Mouse (Mus musculus) CH12.LX (cell line): ENCODE measurements around the gene Rps16. TPM values are rescaled to one million over a fixed set of nuclear protein-coding genes. Genes with fewer than 3 reads are reported as not detected.

Experiments used
- DNase-seq: peaks from one replicate; pipeline ENCODE4 v3.0.0-alpha.2; 2013; ENCODE audit errors: extremely low read depth
- H3K27ac ChIP-seq: 2 replicates; pipeline ENCODE4 v1.5.1; 2012; ENCODE audit warnings: low read depth, mild to moderate bottlenecking, control low read depth, moderate library complexity; ENCODE audit not compliant: insufficient read depth
- H3K27me3 ChIP-seq: replicated peaks from 2 replicates; pipeline ENCODE3; 2012; ENCODE audit warnings: inconsistent platforms
- H3K36me3 ChIP-seq, 2 experiments: replicated peaks in 1 of 2; 2 replicates each; pipeline versions ENCODE3 to v1.6.1; 2012; ENCODE audit warnings: inconsistent platforms in 1 of 2, low read length in 1 of 2, mild to moderate bottlenecking in 1 of 2, mixed read lengths in 1 of 2, moderate library complexity in 1 of 2; ENCODE audit not compliant: control insufficient read depth in 1 of 2, insufficient read depth in 1 of 2
- H3K4me1 ChIP-seq, 2 experiments: 2 replicates each; pipeline ENCODE4 v1.6.1; 2012; ENCODE audit warnings: inconsistent platforms in 1 of 2, moderate library complexity in 1 of 2; ENCODE audit not compliant: insufficient read depth in 2 of 2, control insufficient read depth in 1 of 2
- H3K4me2 ChIP-seq: 2 replicates; pipeline ENCODE4 v1.6.1; 2012; ENCODE audit warnings: low read depth, mild to moderate bottlenecking, control low read depth; ENCODE audit not compliant: poor library complexity, insufficient read depth, severe bottlenecking
- H3K4me3 ChIP-seq, 3 experiments: fragments of 150-350 bp in 1 of 3; sonication (generic) in 1 of 3; replicated peaks in 1 of 3; 2 replicates each; pipeline versions ENCODE3 to v1.5.1; 2011 to 2012; ENCODE audit warnings: low read depth in 2 of 3, low read length in 2 of 3, mild to moderate bottlenecking in 2 of 3, moderate library complexity in 2 of 3, control low read depth in 1 of 3, improper control_type of control experiment in 1 of 3, inconsistent platforms in 1 of 3, mixed read lengths in 1 of 3; ENCODE audit not compliant: poor library complexity in 1 of 3
- H3K79me2 ChIP-seq: replicated peaks from 2 replicates; pipeline ENCODE4 v1.6.1; 2012; ENCODE audit warnings: mild to moderate bottlenecking, moderate library complexity; ENCODE audit not compliant: control insufficient read depth, poor library complexity, insufficient read depth, severe bottlenecking; ENCODE audit errors: extremely low read depth
- H3K9ac ChIP-seq: 2 replicates; pipeline ENCODE4 v1.6.1; 2012; ENCODE audit warnings: low read depth, mild to moderate bottlenecking, control low read depth, moderate library complexity; ENCODE audit not compliant: insufficient read depth
- H3K9me3 ChIP-seq: replicated peaks from 2 replicates; pipeline ENCODE3; 2012; ENCODE audit warnings: low read length, inconsistent platforms, mixed read lengths
- BHLHE40 ChIP-seq: IDR thresholded peaks from 2 replicates; pipeline ENCODE4 v1.6.1; 2011; ENCODE audit warnings: mild to moderate bottlenecking, low read depth, low read length, improper control_type of control experiment
- CHD1 ChIP-seq: IDR thresholded peaks from 2 replicates; pipeline ENCODE4 v1.6.1; 2012; ENCODE audit warnings: low read depth, low read length, improper control_type of control experiment, inconsistent platforms
- CTCF ChIP-seq, 2 experiments: IDR thresholded peaks in 1 of 2; conservative IDR thresholded peaks in 1 of 2; 2 replicates each; pipeline ENCODE4 v1.5.1; 2011 to 2012; ENCODE audit warnings: low read depth in 2 of 2, low read length in 2 of 2, improper control_type of control experiment in 1 of 2, inconsistent platforms in 1 of 2, mild to moderate bottlenecking in 1 of 2, moderate library complexity in 1 of 2
- E2F4 ChIP-seq: IDR thresholded peaks from 2 replicates; pipeline ENCODE4 v1.6.1; 2011; ENCODE audit warnings: low read depth, low read length, improper control_type of control experiment; ENCODE audit not compliant: insufficient replicate concordance
- ELF1 ChIP-seq: IDR thresholded peaks from 2 replicates; pipeline ENCODE4 v1.6.1; 2014; ENCODE audit warnings: low read depth, mild to moderate bottlenecking, inconsistent platforms, low read length, improper control_type of control experiment
- EP300 ChIP-seq: IDR thresholded peaks from 2 replicates; pipeline ENCODE4 v1.6.1; 2011; ENCODE audit warnings: low read length, improper control_type of control experiment
- ETS1 ChIP-seq: conservative IDR thresholded peaks from 2 replicates; pipeline ENCODE4 v1.6.1; 2012; ENCODE audit warnings: low read depth, mild to moderate bottlenecking, inconsistent platforms, low read length, improper control_type of control experiment, moderate library complexity
- HCFC1 ChIP-seq: IDR thresholded peaks from 2 replicates; pipeline ENCODE4 v1.6.1; 2012; ENCODE audit warnings: low read depth, mild to moderate bottlenecking, inconsistent platforms, low read length, improper control_type of control experiment
- IRF4 ChIP-seq: IDR thresholded peaks from 2 replicates; pipeline ENCODE4 v1.6.1; 2014; ENCODE audit warnings: low read depth, mild to moderate bottlenecking, inconsistent platforms, low read length, improper control_type of control experiment
- JUN ChIP-seq: IDR thresholded peaks from 2 replicates; pipeline ENCODE4 v1.6.1; 2011; ENCODE audit warnings: low read depth, mild to moderate bottlenecking, low read length, improper control_type of control experiment, moderate library complexity; ENCODE audit not compliant: insufficient read depth
- JUND ChIP-seq: conservative IDR thresholded peaks from 2 replicates; pipeline ENCODE4 v1.6.1; 2011; ENCODE audit warnings: low read depth, low read length, improper control_type of control experiment
- KAT2A ChIP-seq: IDR thresholded peaks from 2 replicates; pipeline ENCODE4 v1.6.1; 2012; ENCODE audit warnings: low read length, improper control_type of control experiment, inconsistent platforms; ENCODE audit not compliant: insufficient replicate concordance
- MAZ ChIP-seq: IDR thresholded peaks from 2 replicates; pipeline ENCODE4 v1.6.1; 2012; ENCODE audit warnings: low read depth, mild to moderate bottlenecking, inconsistent platforms, low read length, improper control_type of control experiment, moderate library complexity
- MEF2A ChIP-seq: IDR thresholded peaks from 2 replicates; pipeline ENCODE4 v1.6.1; 2014; ENCODE audit warnings: low read depth, mild to moderate bottlenecking, inconsistent platforms, low read length, improper control_type of control experiment, borderline replicate concordance
- MXI1 ChIP-seq: IDR thresholded peaks from 2 replicates; pipeline ENCODE4 v1.6.1; 2011; ENCODE audit warnings: mild to moderate bottlenecking, low read depth, low read length, improper control_type of control experiment
- MYC ChIP-seq: IDR thresholded peaks from 2 replicates; pipeline ENCODE4 v1.6.1; 2011; ENCODE audit warnings: low read depth, mild to moderate bottlenecking, improper control_type of control experiment, low read length
- NELFE ChIP-seq: IDR thresholded peaks from 2 replicates; pipeline ENCODE4 v1.6.1; 2011; ENCODE audit warnings: low read depth, low read length, improper control_type of control experiment
- NRF1 ChIP-seq: IDR thresholded peaks from 2 replicates; pipeline ENCODE4 v1.6.1; 2014; ENCODE audit warnings: low read depth, mild to moderate bottlenecking, inconsistent platforms, low read length, improper control_type of control experiment, moderate library complexity
- PAX5 ChIP-seq: IDR thresholded peaks from 2 replicates; pipeline ENCODE4 v1.6.1; 2012; ENCODE audit warnings: low read length, inconsistent platforms, mixed read lengths
- POLR2A ChIP-seq: IDR thresholded peaks from 2 replicates; pipeline ENCODE4 v1.6.1; 2011; ENCODE audit warnings: low read depth, mild to moderate bottlenecking, improper control_type of control experiment, low read length
- POLR2AphosphoS2 ChIP-seq: IDR thresholded peaks from 2 replicates; pipeline ENCODE4 v1.6.1; 2011; ENCODE audit warnings: low read depth, low read length, improper control_type of control experiment
- RCOR1 ChIP-seq: conservative IDR thresholded peaks from 2 replicates; pipeline ENCODE4 v1.6.1; 2012; ENCODE audit warnings: low read depth, mild to moderate bottlenecking, inconsistent platforms, low read length, improper control_type of control experiment
- SMC3 ChIP-seq: IDR thresholded peaks from 2 replicates; pipeline ENCODE4 v1.6.1; 2011; ENCODE audit warnings: low read depth, low read length, improper control_type of control experiment
- TBP ChIP-seq: conservative IDR thresholded peaks from 2 replicates; pipeline ENCODE4 v1.6.1; 2011; ENCODE audit warnings: low read depth, low read length, improper control_type of control experiment
- TCF12 ChIP-seq: IDR thresholded peaks from 2 replicates; pipeline ENCODE4 v1.6.1; 2014; ENCODE audit warnings: low read depth, mild to moderate bottlenecking, inconsistent platforms, low read length, improper control_type of control experiment
- USF1 ChIP-seq: IDR thresholded peaks from 2 replicates; pipeline ENCODE4 v1.6.1; 2014; ENCODE audit warnings: low read depth, mild to moderate bottlenecking, inconsistent platforms, low read length, improper control_type of control experiment
- ZC3H11A ChIP-seq: IDR thresholded peaks from 2 replicates; pipeline ENCODE4 v1.6.1; 2012; ENCODE audit warnings: low read depth, mild to moderate bottlenecking, inconsistent platforms, low read length, improper control_type of control experiment
- ZKSCAN1 ChIP-seq: IDR thresholded peaks from 2 replicates; pipeline ENCODE4 v1.6.1; 2012; ENCODE audit warnings: low read depth, inconsistent platforms, low read length, improper control_type of control experiment, borderline replicate concordance
- ZMIZ1 ChIP-seq: IDR thresholded peaks from 2 replicates; pipeline ENCODE4 v1.6.1; 2012; ENCODE audit warnings: low read depth, mild to moderate bottlenecking, inconsistent platforms, low read length, improper control_type of control experiment
- dilution Hi-C: fragments of 300-500 bp; cut with MboI; formaldehyde crosslinking; loops from 2 replicates; pipeline ENCODE4 v1.14.3; 2020; ENCODE audit warnings: low sequenced_read_pairs; ENCODE audit not compliant: extremely low pct_unique_long_range_greater_than_20kb, extremely low pct_ligation_motif_present
- in situ Hi-C: fragments of 300-500 bp; cut with MboI; formaldehyde crosslinking; loops from 3 replicates; pipeline ENCODE4 v1.14.3; 2019; ENCODE audit warnings: low sequenced_read_pairs, low pct_ligation_motif_present, low pct_unique_long_range_greater_than_20kb, mixed read lengths
- polyA plus RNA-seq: library from polyadenylated mRNA; unstranded; fragments of >175 nt; gene quantifications from 2 replicates; pipeline ENCODE4 v1.2.1, GENCODE M21; 2012; ENCODE audit warnings: low read depth; ENCODE audit not compliant: insufficient read length
- total RNA-seq, 2 experiments: library from RNA; depleted of rRNA; stranded (reverse); fragments of 300-350 nt in 1 of 2; fragments of >200 nt in 1 of 2; gene quantifications; 2 replicates each; pipeline ENCODE4 v1.2.3; 2012 to 2014

Gene Rps16
- total and polyA plus RNA-seq, 3 experiments: 66.7 to 2,040 (median 1,254) TPM

DNA sequence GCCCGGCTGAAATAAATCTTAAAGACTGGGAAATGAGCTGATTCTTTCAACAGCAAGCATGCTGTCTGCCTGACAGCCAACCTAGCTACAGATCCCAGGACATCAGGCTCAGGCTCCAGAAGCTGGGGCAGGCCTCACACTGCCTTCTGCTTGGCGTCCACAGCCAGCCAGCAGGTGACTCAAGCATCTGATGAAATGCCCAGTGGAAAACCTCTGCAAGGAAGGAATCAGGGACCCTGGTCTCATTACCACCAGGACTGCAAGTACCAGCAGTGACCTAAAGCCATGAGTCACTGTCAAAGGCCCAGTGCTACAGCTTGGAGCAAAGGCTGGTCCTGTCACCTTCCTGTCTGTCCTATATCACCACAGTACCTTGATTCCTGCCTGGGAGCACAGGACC lies 15.0 kb upstream of the Rps16 start:
- H3K79me2 ChIP-seq: peaks cover 67% of the 10 kb centered on the region
- TF ChIP-seq JUN: no peak
- no peak for TF ChIP-seq JUND
- TF ChIP-seq SMC3: no peak
- no peak for TF ChIP-seq NELFE
- no peak for TF ChIP-seq E2F4
- no peak for TF ChIP-seq NRF1
- TF ChIP-seq ETS1: no peak
- no peak for TF ChIP-seq TBP
- TF ChIP-seq BHLHE40: no peak
- no peak for TF ChIP-seq CTCF (conservative IDR thresholded peaks at IDR 0.05 in 1 of 2, IDR thresholded peaks at IDR 0.05 in 1 of 2; ENCODE audit: low read depth in 2 of 2, low read length in 2 of 2)
- TF ChIP-seq MAZ: no peak
- no peak for TF ChIP-seq POLR2A
- H3K4me1 ChIP-seq: peaks cover 9 to 23% of the 10 kb centered on the region in 2 experiments
- H3K36me3 ChIP-seq: peaks cover 38 to 52% of the 10 kb centered on the region in 2 experiments
- no peak overlapping the region for H3K27ac ChIP-seq
- no peaks in the 10 kb centered on the region for H3K9me3 ChIP-seq
- dilution Hi-C loops (no loop called here), in situ Hi-C loops (no loop called here)
- no peak overlapping the region for H3K9ac ChIP-seq
- H3K4me3 ChIP-seq: no peak overlapping the region
- H3K27me3 ChIP-seq: no peaks in the 10 kb centered on the region
- no peak overlapping the region for H3K4me2 ChIP-seq
- no peak for DNase-seq

DNA sequence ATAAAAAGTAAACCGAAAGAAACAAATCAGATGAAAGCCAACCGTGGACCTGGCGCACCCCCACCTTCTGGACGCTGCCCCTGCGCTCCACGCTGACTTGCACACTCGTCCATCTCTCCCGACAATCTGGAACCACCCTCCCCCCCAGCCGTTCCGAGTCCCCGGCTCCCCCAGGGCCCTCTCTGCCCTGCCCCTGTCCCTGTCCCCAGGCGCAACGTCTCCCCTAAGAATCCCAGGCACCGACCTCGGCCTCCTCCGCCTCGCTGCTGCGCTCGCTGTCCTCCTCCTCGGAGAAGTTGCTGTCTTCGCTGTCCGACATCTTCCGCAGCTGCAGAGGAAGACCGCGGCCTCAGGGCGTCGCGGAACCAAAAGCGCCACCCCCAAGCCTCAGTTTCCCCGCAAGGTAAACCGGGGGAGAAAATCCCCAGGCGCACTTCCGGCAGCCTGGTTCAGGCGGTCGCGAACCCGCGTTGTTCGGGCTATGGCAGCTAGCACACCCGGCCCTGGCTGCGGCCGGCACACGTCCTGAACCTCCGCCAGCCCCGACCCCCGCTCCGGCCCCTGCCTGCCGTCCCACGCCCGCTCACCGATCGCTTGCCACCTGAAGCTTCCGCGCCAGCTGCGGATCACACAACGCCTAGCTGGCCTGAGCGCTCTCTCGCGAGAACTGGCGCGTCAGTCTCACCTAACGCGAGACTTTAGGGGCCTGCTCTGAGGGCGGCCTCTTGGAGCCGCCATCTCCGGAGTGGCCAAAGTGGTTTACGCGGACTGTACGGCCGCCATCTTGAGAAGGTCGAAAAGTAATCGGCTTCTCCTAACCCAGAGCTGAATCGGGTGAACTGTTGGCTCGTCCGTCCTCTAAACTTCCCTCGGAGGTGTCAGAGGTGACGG lies 12.1 kb upstream of the Rps16 start, which contains the start of gene Supt5:
Gene Supt5 (minus strand): TSS at position 639 of the 891 bp plus-strand sequence.
- Histone ChIP-seq H3K4me2 (peak within 1 kb of the TSS; percentile 95), H3K9me3 (no peaks in the 10 kb centered on the region), H3K27ac (peak within 1 kb of the TSS; percentile 87), H3K9ac (peak within 1 kb of the TSS; percentile 98), H3K36me3 (peaks cover 17 to 29% of the 10 kb centered on the region in 2 experiments), H3K27me3 (no peaks in the 10 kb centered on the region), H3K4me1 (peaks cover 9 to 23% of the 10 kb centered on the region in 2 experiments), H3K4me3 (peak within 1 kb of the TSS; percentile 81 to 99 (median 93)), H3K79me2 (peaks cover 48% of the 10 kb centered on the region)
- peak; percentile 99 for DNase-seq
- in situ Hi-C loops (no loop called here), dilution Hi-C loops (no loop called here)
- TF ChIP-seq CTCF (conservative IDR thresholded peaks at IDR 0.05 in 1 of 2, IDR thresholded peaks at IDR 0.05 in 1 of 2; ENCODE audit: low read depth in 2 of 2, low read length in 2 of 2) (no peak), USF1 (no peak), POLR2A (peak; percentile 97), MEF2A (peak; percentile 40; the same call in 1 of the 2 replicates), HCFC1 (peak; percentile 91), TCF12 (peak; percentile 78), ZC3H11A (no peak), ETS1 (no peak; the same call in 1 of the 2 replicates), MYC (peak; percentile 34; the same call in 1 of the 2 replicates), ZKSCAN1 (no peak), CHD1 (no peak), KAT2A (peak; percentile 78; the same call in 1 of the 2 replicates), MXI1 (peak; percentile 70), IRF4 (peak; percentile 56; the same call in 1 of the 2 replicates), PAX5 (no peak), NRF1 (peak; percentile 86), ZMIZ1 (peak; percentile 93), EP300 (no peak), NELFE (peak; percentile 98), MAZ (no peak), E2F4 (no peak), POLR2AphosphoS2 (peak; percentile 92; the same call in 1 of the 2 replicates), ELF1 (peak; percentile 67), RCOR1 (no peak)
